Mouse (Mus musculus): ENCODE data around the gene Cdh12.

Cdh12 gene

DNA sequence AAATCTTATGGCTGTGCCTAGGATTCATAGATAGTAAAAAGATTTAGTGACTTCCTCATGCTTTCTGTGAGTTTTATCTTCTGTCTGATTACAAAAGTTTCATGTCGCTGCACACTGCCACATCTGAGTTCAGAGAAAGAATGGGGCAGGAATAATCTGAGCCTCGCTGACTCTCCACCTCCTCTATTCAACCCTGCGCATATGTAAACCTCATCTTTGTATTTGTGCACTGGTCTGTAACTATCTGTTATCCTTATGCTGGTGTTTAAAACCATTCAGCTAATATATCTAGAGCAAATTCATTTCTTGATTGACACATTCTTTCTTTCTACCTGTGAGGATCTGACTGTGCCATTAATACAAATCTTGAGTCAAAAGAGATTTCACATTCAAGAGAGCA is 944.0 kb downstream of the Cdh12 start:
- no peak for DNase-seq

DNA sequence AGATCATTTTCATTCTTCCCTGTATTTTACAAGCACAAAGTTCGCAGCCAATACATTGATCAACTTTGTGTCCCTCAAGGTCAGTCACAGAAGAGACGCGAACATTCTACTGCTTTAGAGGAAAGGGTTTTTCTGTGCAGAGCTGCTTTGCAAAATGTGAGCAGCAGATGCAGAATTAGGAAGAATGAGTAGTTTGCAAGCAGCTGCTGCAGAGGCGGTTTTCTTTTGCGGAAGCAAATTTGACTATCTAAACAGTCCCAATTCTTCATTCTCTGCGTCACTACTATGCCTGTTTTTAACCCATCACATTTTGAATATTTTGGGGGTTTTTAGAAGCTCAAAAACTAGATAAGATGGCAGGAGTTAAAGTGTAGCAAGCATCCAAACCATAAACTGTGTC is 956.1 kb downstream of the Cdh12 start:
- no peak for DNase-seq

DNA sequence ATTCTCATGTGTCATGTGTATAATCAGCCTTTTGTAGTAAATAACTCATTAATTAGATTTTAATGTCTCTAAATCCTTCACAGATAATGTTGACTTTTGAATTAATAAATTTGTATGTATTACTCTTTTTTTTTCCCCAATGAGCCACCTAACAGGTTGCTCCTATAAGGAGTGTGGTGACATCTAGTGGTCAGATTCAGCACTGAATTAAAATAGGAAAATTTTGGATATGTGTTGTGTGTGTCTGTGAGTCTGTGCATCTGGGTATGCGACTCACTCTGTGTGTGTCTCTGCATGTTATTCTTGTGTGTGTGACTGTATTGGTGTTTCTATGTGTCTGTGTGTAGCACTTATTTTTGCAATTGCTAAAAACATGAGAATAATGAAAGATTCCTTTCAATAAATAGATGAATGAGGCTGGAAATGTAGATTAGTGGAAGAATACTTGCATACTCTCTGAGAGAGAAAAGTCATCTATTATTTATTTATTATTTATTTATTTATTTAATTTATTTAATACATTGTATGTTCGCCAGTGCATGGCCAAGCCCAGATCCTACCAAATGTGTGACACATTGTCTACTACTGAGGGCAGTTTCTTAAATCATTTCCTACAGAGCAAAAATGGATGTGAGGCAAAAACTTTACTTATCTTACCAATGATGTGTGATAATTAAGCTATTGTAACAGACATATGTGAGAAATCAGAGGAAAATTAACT is 958.4 kb downstream of the Cdh12 start:
- DNase-seq: no peak

DNA sequence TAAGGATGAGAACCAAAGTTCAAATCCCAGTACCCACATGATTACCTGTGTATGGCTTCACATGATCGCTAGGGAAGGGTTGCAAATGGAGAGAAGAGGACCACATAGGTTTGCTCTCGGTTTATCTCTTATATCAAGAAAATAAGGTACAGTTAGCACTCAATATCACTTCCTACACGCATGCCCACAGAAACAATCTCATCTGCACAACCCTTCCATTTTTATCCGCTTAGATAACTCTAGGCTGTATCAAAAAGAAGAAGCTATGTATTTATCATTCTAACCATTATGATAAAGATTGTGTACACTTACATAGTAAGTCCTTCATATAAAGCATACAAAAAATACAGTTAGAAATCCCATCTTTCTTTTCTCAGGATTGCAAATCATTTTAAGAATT is 988.3 kb downstream of the Cdh12 start:
- DNase-seq: no peak

DNA sequence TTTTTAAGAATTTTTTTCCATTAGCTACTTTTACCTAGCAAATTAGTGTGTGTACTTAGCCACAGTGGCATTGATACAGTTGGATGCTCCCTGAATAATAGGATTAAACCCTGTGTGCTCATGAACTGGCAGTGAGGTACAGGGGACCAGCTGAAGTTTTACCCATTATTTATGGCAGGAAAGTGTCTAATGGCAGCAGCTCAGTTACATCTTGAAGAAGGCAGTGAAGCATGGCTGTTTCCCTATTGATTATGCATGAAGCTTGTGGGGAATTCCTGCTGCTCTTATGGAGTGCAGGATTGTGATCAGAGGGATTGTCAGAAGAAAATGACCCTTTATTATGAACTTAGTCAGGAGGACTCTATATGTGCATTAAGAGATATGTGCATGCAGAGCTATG is 988.9 kb downstream of the Cdh12 start:
- DNase-seq: no peak

DNA sequence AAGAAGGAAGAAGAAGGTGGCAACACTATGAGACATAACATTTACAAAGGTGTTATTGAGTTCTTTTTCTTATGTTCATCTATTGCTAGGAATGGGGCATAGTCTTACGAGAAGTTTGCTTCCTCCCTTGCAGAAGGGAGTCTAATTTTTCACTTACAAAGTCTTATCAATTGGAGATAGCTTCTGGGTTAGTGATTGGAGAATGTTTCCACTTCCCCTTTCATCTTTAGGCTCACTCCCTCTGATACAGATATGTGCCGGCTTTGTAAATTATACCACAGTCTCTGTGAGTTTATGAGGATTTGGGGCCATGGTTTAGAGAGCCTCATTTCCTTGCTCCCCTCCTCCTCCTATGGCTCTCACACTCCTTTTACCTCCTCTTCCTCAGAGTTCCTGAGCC is 1009.0 kb downstream of the Cdh12 start:
- DNase-seq: no peak

DNA sequence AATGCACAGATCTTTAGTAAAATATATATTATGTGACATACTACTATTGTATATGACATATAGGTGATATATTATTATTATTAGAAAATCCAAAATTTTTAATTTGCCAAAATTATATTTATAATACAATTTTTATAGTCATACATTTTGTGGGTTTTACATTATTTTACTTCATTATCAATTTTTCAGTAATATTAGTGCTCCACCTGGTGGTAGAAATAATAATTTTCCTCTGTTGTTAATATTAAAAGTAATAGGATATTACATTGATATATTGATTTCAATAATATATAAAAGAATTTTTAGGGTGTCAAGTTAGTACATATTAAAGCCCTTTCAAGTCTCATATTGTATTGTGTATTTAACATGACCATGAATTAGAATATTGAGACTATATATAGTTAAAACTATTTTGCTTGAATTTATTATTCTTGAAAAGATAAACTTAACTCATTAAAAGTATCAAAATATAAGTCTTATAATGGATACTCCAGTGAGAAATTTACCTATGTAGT is 1070.3 kb downstream of the Cdh12 start:
- DNase-seq: no peak

DNA sequence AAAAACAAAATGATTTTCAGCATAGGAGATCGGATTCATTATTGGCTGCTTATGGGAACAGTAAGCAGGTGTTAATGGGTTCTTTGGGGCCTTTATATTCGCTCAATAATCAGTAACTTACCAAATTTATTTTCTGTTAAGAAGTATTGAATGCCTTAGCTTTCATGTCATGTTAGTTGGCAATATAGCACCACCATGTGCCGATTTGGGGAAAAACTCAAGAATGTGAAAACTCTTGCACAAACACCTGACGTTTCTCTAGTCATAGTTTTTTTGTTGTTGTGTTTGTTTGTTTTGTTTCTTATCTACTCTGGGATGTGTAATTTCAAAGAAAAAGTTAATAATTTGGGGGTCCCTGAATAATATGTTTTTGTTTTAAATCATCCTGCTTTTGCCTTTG is 1081.7 kb downstream of the Cdh12 start:
- no peak for DNase-seq

DNA sequence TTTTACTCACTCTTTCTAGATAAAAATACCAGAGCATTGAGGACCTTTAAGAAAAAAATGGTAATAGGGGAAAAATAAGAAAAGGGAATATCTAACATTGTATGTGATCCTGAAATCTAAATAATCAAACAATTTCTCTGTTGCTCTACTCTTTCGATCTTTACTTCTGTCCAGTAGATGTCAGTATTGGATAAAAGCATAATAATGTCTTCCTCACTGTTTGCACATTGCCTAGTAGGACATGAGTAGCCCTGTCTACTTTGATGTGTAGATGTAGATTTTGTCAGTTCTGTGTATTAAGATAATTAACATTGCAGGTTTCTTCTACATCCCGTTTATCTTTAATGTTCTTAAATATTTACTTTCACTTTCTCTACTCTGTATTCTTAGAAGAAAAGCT is 1087.8 kb downstream of the Cdh12 start:
- DNase-seq: no peak

DNA sequence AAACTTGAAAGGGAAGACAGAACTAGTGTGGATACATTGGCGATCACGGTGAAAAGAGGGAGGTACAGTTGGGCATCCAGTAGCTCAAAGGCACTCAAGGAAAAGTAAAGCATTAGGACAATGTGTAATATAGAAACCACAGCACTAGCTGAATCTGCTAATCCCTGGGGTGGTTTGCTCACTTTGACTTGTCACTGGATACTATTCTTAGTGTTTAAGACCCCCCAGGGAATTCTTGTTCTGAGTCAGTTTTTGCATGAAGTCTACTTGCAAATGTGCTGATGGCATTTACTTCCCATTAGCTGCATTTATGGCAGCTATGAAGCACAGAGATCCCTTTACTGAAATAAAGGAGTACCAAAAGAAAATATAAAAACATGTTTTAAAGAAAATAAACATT is 1095.7 kb downstream of the Cdh12 start:
- no peak for DNase-seq

DNA sequence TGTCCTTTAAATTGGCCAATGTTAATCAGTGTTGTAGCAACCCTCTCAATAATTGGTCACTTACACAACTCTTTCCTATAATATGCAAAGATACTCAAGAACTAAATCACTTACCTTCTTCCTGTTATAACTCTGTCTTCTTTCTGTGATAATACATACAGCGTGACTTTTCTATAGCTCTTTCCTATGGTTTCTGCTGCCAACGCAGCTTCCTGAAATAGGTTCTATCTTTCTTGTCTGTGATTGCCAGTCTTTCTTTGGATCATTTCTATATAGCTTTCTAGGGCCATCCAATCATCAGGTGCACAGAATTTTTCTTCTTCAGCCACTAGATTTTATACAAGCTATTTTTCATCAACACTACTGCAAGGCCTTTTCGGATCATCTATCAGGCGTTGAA is 1106.9 kb downstream of the Cdh12 start:
- no peak for DNase-seq

DNA sequence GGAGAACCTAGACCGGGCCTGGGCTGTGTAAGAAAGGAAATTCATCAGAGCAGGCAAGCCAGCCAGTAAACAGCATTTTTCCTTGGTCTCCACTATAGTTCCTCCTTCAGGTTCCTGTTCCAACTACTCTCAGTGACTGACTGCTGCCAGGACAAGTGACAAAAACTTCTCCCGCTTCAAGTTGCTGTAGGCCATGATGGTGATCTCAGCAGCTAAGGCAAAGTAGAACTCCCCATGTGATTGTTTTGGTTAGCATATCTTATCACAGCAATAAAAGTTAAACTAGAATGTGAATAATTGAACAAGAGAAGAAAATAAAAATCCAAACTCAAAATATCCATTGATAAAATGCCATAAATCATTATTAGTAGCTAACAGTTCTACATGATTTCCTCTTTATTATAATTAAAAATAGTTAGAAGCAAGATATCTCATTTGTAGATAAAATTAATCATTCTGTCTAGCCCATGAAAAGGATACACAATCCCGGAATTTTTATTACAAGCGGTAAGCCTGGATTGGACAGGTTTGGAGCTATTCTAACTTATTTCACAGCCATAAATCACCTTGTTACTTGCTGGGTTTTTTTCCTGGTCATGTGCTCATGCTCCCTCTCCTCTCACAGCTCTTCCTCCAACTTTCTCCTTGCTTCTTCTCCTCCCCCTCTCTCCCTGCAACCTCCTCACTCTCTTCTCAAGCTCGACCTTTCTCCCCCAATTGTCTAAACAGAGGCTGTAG is 1117.4 kb downstream of the Cdh12 start:
- DNase-seq: no peak

DNA sequence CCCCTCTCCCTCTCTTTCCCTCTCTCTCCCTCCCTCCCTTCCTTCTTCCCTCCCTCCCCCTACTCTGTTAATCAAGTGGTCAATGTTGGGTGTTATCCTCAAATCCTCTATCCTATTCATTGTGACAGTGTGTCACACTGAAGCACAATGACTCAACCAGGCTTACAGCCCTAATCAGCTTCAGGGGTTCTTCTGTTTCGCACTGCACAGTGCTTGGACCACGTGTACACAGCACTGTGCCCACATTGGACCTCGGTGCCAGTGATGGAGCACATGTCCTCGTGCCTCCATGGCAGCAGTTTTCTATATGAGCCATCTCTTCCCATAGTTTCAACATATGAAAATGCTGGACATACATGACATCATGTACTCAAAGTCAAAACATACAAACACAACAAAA is 1155.4 kb downstream of the Cdh12 start:
- no peak for DNase-seq
